Mouse (Mus musculus) neural tube, embryonic 14.5 days (tissue): Measurements from ENCODE around the gene Uqcr10. TPM values are rescaled to one million over a fixed set of nuclear protein-coding genes. Genes with fewer than 3 reads are reported as not detected.

ENCODE experiments used
- ATAC-seq: fragments of 200-750 bp; cut with Nextera tagmentation; 2 replicates; pipeline ENCODE4 v1.8.0; 2017; ENCODE audit warnings: low read depth, mild to moderate bottlenecking, moderate TSS enrichment, moderate library complexity
- H3K27ac ChIP-seq: fragments of 300-500 bp; sonication (generic); 2 replicates; pipeline ENCODE4 v1.5.1; 2014; ENCODE audit warnings: low read depth, mild to moderate bottlenecking, control low read depth, low read length, moderate library complexity, mixed read lengths
- H3K27me3 ChIP-seq: fragments of 300-500 bp; sonication (generic); 2 replicates; pipeline ENCODE4 v1.6.1; 2014; ENCODE audit warnings: low read length; ENCODE audit not compliant: control insufficient read depth, insufficient read depth
- H3K36me3 ChIP-seq: fragments of 300-500 bp; sonication (generic); 2 replicates; pipeline ENCODE4 v1.6.1; 2014; ENCODE audit warnings: low read length, mixed read lengths; ENCODE audit not compliant: control insufficient read depth, insufficient read depth
- H3K4me1 ChIP-seq: fragments of 300-500 bp; sonication (generic); 2 replicates; pipeline ENCODE4 v1.6.1; 2014; ENCODE audit warnings: low read length; ENCODE audit not compliant: control insufficient read depth, insufficient read depth
- H3K4me2 ChIP-seq: fragments of 300-500 bp; sonication (generic); 2 replicates; pipeline ENCODE4 v1.6.1; 2014; ENCODE audit warnings: mild to moderate bottlenecking, low read depth, low read length, control low read depth
- H3K4me3 ChIP-seq: fragments of 300-500 bp; sonication (generic); 2 replicates; pipeline ENCODE4 v1.5.1; 2014; ENCODE audit warnings: low read depth, low read length, control low read depth, mixed read lengths
- H3K9ac ChIP-seq: fragments of 300-500 bp; sonication (generic); replicated peaks from 2 replicates; pipeline ENCODE4 v1.6.1; 2014; ENCODE audit warnings: low read depth, mild to moderate bottlenecking, control low read depth, low read length, mixed read lengths
- H3K9me3 ChIP-seq: fragments of 300-500 bp; sonication (generic); 2 replicates; pipeline ENCODE4 v1.6.1; 2016; ENCODE audit warnings: low read length; ENCODE audit not compliant: control insufficient read depth
- WGBS: fragments of 180-500 bp; shearing (Covaris S2); extraction: QIAGEN DNeasy Blood & Tissue Kit; methylation state at CpG from one replicate; pipeline ENCODE4 v1.1.7; 2014; 5-methylcytosine and 5-hydroxymethylcytosine counted together
- polyA plus RNA-seq: library from polyadenylated mRNA; unstranded; fragments of >200 nt; fragmentation: Nextera tagmentation; extraction: Ambion mirVana; gene quantifications from 2 replicates; pipeline ENCODE4 v1.2.1, GENCODE M21; 2014

Uqcr10 gene
- polyA plus RNA-seq, 1 experiment from 2014 or later, result 671 TPM

DNA sequence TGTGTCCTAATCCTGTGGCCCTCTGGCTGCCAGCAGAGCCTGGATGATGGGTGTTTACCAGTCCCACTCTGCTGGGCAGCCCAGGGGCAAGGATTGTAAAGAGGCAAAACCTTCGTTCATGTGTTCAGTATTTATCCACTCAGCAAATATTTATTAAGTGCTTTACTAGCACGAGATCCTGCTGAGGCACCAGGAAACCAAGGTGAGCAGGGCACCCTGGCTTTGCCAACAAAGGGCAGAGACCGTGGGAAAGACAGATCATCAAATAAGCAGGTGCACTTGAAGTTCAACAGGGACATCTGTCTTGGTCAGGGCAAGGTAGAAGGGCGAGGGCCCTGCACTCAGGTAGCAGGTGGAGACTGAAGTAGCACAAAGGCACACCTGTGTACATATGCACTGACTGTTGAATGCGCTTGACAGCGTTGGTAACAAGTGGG, 29.0 kb downstream of the Uqcr10 start:
- WGBS, result 90% methylated on average over 6 of the region's 6 CpGs
- H3K36me3 ChIP-seq, result peaks cover 18% of the 10 kb centered on the region
- H3K9me3 ChIP-seq, result no peaks in the 10 kb centered on the region
- no peaks in the 10 kb centered on the region for H3K4me1 ChIP-seq
- ATAC-seq, result no peak
- H3K27me3 ChIP-seq, result no peaks in the 10 kb centered on the region
- no peak overlapping the region for H3K4me3 ChIP-seq
- H3K4me2 ChIP-seq, result no peak overlapping the region
- no peak overlapping the region for H3K9ac ChIP-seq
- H3K27ac ChIP-seq, result no peak overlapping the region

DNA sequence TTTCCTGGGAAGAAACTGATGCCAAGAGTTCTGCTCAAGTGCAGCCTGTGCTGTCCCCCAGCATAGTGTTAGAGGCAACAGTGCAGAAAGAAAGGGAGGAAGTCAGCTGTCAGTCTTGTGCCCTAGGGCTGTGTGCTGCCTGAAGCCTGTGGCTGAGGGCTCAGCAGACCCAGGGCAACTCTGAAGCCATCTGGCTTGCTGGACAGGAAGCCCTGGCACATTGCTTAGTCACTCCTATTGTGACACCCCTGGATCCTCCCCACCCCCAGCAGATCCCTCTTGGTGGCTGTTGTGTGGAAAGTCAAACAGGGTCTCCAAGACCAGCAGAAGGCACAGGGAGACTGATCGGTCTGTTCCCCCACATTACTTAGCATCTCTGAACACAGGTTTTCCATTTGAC, 29.5 kb downstream of the Uqcr10 start:
- Histone ChIP-seq H3K4me2 (no peak overlapping the region), H3K4me3 (no peak overlapping the region), H3K4me1 (no peaks in the 10 kb centered on the region), H3K9ac (no peak overlapping the region), H3K9me3 (no peaks in the 10 kb centered on the region), H3K36me3 (peaks cover 18% of the 10 kb centered on the region), H3K27me3 (no peaks in the 10 kb centered on the region), H3K27ac (no peak overlapping the region)
- 92% methylated on average over 1 of the region's 1 CpGs for WGBS
- ATAC-seq, result no peak

DNA sequence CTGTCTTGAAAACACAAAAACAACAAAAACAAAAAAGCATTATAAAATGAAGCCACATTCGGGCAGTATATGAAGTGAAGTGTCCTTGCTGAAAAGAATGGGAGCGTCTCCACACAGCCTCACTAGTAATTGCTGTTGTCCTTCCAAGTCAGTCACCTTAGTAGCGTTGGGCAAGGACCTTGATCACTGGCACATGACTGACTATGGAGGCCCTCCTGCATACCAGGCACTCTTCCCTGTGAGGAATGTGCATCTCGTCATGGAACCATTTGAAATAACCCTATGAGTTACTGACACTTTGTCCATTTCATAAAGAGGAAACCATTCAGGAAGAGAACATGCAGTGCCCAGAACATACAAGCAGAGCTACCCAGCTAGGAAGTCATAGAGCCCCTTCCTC, 32.4 kb downstream of the Uqcr10 start:
- Histone ChIP-seq H3K27me3 (no peaks in the 10 kb centered on the region), H3K9me3 (no peaks in the 10 kb centered on the region), H3K9ac (no peak overlapping the region), H3K4me1 (no peaks in the 10 kb centered on the region), H3K27ac (no peak overlapping the region), H3K36me3 (peaks cover 18% of the 10 kb centered on the region), H3K4me2 (no peak overlapping the region), H3K4me3 (no peak overlapping the region)
- no peak for ATAC-seq
- WGBS, result 91% methylated on average over 4 of the region's 4 CpGs

DNA sequence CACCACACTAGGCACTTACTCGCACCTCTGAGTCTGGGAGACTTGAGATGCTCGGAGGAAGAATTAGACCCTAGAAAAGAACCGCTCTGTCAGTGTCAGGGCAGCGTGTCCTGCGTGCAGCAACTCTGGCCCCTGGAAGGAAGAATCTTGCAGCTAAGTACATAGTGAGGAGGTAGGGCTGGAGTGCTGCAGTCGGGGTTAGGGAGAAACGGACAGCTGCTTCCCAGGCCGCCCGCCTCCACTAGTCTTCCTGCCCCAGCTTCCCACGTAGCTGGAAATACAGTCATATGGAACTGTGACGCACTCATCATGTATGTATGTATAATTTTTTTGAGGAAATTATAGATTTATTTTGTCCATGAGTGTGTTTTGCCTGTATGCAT, 41.7 kb downstream of the Uqcr10 start:
- no peaks in the 10 kb centered on the region for H3K27me3 ChIP-seq
- no peaks in the 10 kb centered on the region for H3K4me1 ChIP-seq
- H3K9ac ChIP-seq, result no peak overlapping the region
- no peak overlapping the region for H3K27ac ChIP-seq
- H3K36me3 ChIP-seq, result peaks cover 13% of the 10 kb centered on the region
- H3K4me3 ChIP-seq, result no peak overlapping the region
- H3K9me3 ChIP-seq, result no peaks in the 10 kb centered on the region
- no peak for ATAC-seq
- H3K4me2 ChIP-seq, result no peak overlapping the region
- WGBS, result 93% methylated on average over 11 of the region's 11 CpGs

DNA sequence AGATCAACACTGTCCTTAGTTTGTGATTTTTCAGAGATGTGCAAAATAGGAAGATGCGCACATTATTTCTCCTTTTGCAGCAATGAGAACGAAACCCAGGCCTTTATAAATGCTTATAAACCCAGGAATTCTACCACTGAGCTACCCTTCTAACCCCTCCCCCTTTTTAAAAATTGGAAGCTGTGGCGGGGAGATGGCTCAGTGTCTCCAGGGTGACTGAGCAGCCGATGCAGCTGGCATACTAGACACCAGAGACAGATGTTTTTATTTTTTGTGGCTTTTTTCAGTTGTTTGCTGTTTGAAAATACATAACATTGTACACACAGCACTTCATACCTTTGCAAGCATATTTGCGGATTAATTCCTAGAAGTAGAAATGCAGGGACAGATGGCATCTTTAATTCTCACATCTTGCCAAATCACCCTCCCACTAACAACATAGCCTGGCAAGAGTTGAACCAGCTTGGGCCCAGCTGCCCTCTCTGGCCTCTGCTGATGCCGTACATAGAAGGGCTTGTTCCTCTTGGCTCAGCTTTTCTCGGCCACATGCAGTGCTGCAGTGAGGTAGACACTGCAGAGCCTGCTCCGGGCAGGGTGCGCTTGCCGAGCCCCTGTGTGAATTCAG, 42.2 kb downstream of the Uqcr10 start:
- Histone ChIP-seq H3K4me3 (no peak overlapping the region), H3K27ac (no peak overlapping the region), H3K4me1 (no peaks in the 10 kb centered on the region), H3K4me2 (no peak overlapping the region), H3K36me3 (peaks cover 13% of the 10 kb centered on the region), H3K27me3 (no peaks in the 10 kb centered on the region), H3K9ac (no peak overlapping the region), H3K9me3 (no peaks in the 10 kb centered on the region)
- no peak for ATAC-seq
- 73% methylated on average over 10 of the region's 10 CpGs for WGBS

DNA sequence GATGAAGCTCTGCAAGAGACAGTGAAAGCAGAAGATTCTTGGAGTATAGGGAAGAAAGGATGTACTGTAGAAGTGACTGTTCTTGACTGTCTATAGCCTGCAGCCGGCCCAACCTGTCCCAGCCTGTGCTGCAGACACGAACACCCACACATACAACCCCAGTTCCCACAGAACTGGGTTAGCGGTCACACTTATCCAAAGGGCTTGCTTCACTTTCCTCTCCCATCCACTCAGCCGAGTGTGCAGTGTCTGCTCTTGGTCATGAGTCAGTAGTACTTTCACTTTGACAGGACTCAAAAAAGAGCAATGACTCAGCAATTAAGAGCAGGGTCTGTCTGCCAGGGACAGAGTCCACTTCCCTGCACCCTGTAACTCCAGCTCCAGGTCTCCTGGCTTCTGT, 42.8 kb downstream of the Uqcr10 start:
- 90% methylated on average over 4 of the region's 4 CpGs for WGBS
- Histone ChIP-seq H3K4me3 (no peak overlapping the region), H3K27ac (no peak overlapping the region)

DNA sequence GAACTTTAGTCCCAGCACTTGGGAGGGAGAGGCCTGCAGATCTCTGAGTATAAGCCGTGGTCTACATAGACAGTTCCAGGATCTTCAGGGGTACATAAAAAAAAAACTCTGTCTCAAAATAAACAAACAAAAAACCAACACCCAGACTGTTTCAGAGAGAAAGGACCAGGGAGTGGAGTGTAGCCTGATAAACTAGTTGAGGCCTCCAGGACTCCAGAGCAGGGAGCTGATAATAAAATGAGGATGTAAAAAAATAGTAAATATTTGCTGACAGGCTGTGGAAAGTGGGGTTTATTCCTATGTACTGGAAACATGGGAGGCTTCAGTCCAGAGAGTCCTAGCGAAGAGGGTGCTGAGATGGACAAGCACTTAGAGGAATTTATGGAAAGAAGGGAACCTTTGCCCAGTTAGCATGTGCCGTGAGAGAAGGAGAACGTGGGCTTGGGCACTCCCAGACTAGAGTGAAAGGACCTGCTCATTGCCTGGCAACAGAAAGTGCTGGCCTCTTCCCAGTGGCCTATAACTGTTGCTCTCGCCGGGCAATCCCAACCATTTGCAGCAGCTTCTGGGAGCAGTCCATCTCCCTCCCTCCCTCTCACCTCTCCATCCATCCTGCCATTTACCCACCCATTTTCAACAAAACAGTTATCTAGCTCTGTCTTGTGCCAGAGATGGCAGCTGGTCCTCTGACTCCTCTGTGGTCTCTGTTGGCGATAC, 43.7 kb downstream of the Uqcr10 start:
- WGBS, result 75% methylated on average over 7 of the region's 7 CpGs
- no peaks in the 10 kb centered on the region for H3K4me1 ChIP-seq
- no peak for ATAC-seq
- peaks cover 13% of the 10 kb centered on the region for H3K36me3 ChIP-seq
- H3K27me3 ChIP-seq, result no peaks in the 10 kb centered on the region
- no peak overlapping the region for H3K27ac ChIP-seq
- no peaks in the 10 kb centered on the region for H3K9me3 ChIP-seq
- H3K9ac ChIP-seq, result no peak overlapping the region
- H3K4me2 ChIP-seq, result no peak overlapping the region
- no peak overlapping the region for H3K4me3 ChIP-seq

More for the DNA sequence above, 42.8 kb downstream of the Uqcr10 start:
- Histone ChIP-seq H3K4me1 (no peaks in the 10 kb centered on the region), H3K27me3 (no peaks in the 10 kb centered on the region), H3K9ac (no peak overlapping the region), H3K9me3 (no peaks in the 10 kb centered on the region), H3K36me3 (peaks cover 13% of the 10 kb centered on the region), H3K4me2 (no peak overlapping the region)
- ATAC-seq, result no peak

DNA sequence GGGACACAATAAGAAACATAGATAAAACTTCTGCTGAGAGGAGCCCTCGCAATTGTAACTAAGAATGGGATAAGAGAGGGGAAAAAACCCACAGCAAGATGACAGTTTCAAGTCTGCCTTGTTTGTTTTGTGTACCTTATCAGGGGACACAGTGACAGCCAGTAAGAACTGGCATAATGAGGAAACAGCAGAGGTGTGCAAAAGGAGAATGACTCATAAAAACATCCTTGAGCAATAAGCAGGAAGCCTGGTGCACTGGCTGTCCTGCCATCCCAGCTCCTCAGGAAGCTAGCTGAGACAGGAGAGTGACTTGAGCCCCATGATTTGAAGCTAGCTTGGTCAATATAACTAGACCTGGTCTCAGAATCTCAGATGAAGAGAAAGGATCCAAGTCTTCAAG, 44.3 kb downstream of the Uqcr10 start:
- ATAC-seq, result no peak
- Histone ChIP-seq H3K27me3 (no peaks in the 10 kb centered on the region), H3K4me2 (no peak overlapping the region), H3K36me3 (peaks cover 18% of the 10 kb centered on the region), H3K4me3 (no peak overlapping the region), H3K4me1 (no peaks in the 10 kb centered on the region), H3K27ac (no peak overlapping the region), H3K9ac (no peak overlapping the region), H3K9me3 (no peaks in the 10 kb centered on the region)
- 91% methylated on average over 1 of the region's 1 CpGs for WGBS
